Mouse (Mus musculus) ES-E14 (cell line): ENCODE measurements at regions not wholly inside any gene's neighbourhood (a gene's known extent, or its start where the extent isn't known, plus 50 kb on each side); places are given as distances from the start of the nearest gene placed in this dataset.

ENCODE experiments used
- HCFC1 ChIP-seq: IDR thresholded peaks from 2 replicates; pipeline ENCODE4 v1.6.1; 2012; ENCODE audit warnings: low read length, inconsistent platforms, borderline replicate concordance; ENCODE audit not compliant: insufficient read depth
- MAFK ChIP-seq: IDR thresholded peaks from 2 replicates; pipeline ENCODE4 v1.6.1; 2014; ENCODE audit warnings: mild to moderate bottlenecking, low read depth, low read length, inconsistent platforms; ENCODE audit not compliant: insufficient read depth
- ZC3H11A ChIP-seq: IDR thresholded peaks from 2 replicates; pipeline ENCODE4 v1.6.1; 2012; ENCODE audit warnings: low read depth, mild to moderate bottlenecking, inconsistent platforms, low read length, borderline replicate concordance
- ZNF384 ChIP-seq: IDR thresholded peaks from 2 replicates; pipeline ENCODE4 v1.6.1; 2012; ENCODE audit warnings: low read depth, low read length, inconsistent platforms

DNA sequence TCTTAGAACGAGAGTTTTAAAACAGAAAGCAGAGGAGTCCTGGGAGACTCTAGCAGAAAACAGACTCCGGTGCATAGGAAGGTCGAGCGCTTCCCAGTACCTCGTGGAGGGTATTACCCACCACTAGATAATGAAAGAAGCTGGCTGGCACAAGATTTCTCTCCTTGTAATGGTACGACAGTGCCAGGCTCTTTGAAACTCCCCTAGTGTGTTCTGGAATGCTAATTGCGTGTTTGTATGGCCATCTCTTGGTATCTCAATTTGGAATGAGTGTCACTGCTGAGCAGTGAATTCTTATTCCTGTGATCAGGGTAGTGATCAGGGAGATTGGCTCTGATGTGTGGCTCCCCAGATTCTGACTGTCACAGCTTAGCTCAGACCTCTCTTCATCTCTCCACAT lies 158.8 kb upstream of the Arrdc4 start:
- TF ChIP-seq ZC3H11A, result no peak
- no peak for TF ChIP-seq HCFC1
- no peak for TF ChIP-seq ZNF384
- no peak for TF ChIP-seq MAFK
